Mouse (Mus musculus): ENCODE measurements around the gene Pard3.
A peak's percentile ranks its signal among the peaks of the same experiment; 100 is the strongest.

The Pard3 gene

GRCm38 (mm10) chr8:127438625-127439391, 375.1 kb downstream of the Pard3 start:
- DNase-seq (ENCODE audit: low spot score) = peak; percentile 74

- DNase-seq (ENCODE audit: low spot score) = peak; percentile 60
Measured at GRCm38 (mm10) chr8:127439392-127440160, 375.9 kb downstream of the Pard3 start.

- no peak for DNase-seq (ENCODE audit: low spot score)
Measured at GRCm38 (mm10) chr8:127440161-127440833, 376.6 kb downstream of the Pard3 start.

DNA sequence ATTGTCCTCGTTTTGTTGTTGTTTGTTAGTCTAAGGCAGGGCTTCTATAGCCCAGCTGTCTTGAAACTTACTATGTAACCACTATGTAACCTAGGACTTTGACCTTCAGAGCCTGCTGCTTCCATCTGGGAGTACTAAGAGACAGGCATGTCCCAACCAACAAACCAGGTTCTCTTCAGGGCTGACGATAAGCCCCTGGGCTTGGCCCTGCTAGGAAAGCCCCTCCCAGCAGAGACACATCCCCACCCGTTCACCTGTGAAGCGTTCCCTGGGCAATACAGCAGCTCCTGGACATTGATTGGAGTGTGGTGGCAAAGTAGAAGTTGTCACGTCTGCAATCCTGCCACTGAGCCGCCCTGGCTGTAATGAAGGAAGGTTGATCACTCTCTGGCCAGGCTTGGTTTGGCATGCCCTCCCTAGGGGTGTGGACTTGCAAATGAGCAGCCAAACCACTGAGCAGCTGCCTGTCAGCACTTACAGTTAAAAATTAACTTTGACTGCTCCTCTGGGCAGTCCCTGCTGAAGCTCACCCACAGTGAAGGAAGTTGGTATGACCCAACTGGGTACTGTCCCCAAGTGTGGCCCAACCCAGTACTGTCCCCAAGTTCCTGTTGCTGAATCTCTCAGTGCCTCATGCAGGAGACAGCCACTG, 377.3 kb downstream of the Pard3 start:
- DNase-seq (ENCODE audit: low spot score) = no peak

- DNase-seq (ENCODE audit: low spot score) = no peak
Measured at GRCm38 (mm10) chr8:127447401-127447800, 383.7 kb downstream of the Pard3 start.

DNA sequence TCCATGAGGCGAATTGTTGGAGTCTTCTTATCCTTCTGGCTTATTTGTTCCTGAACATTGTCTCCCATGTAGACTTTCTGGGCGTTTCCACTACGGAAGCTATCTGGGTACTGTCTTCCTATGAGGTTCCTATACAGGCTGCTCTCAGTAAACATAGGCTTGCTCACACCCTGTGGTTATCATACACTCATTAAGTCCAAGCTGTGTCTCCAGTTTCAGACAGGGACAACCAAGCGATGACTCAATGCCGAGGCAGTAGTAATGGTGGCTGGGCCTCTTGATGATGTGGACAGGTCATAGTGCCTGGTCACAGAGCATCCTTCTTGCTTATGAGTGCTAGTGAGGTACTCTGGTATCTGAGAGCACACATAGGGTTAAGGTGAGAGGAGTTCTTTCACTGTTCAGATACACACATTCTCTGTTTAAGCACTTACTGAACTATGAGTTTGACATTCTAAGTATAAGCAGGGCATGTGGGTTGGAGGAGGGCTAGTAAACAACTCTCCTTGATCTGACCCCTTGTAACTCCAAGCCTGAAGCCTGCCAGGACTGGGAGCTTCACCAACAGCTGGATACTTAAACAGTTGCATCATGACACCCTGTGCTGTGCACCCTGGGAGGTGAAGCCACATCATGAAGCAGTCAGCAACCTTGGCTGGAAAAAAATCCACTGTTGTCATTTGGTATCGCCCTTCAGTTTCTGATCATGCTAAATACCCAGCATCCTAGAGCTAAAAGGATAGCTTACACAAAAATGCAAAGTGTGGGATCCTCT, 385.6 kb downstream of the Pard3 start:
- no peak for DNase-seq (ENCODE audit: low spot score)

GRCm38 (mm10) chr8:127450954-127451668, 387.4 kb downstream of the Pard3 start:
- no peak for DNase-seq (ENCODE audit: low spot score)

GRCm38 (mm10) chr8:127452364-127452763, 388.7 kb downstream of the Pard3 start:
- DNase-seq (ENCODE audit: low spot score) = no peak

DNA sequence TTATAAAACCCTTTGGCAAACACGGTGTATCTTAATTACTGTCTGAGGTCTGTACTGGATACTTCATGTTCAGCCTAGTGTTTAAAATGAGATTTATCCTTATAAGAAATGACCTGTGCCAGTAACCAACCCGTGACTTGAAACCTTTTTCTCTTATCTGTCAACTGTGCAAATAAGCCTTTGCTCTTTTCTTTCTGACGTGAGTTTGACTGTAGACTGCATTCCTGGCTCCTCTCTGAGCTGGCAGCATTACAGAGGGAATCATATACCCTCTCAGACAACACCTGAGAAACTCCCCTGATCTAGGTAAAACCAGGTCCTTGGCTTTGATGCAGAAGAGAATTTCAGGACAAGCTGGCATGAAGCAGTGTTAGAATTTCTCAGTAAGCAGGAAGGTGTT, 394.2 kb downstream of the Pard3 start:
- no peak for DNase-seq (ENCODE audit: low spot score)

DNA sequence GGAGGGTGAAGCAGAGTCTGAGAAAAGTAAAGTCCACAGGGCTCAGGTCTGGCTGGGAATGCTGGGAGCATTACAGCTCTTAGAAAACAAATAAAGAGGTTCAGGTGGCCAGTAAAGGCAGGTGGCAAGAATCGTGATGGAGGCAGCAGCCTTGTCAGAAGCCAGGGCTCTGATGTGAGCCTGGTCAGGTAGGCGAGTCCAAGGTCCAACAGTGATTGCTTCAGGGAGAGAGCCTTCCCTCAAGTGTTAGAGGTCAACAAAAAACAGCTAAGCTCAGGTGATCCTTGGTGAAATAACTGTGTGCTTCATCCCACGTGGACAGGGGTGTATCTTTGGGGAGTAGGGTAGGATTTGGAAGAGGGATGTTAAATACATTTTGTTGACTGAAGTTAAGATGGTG, 397.5 kb downstream of the Pard3 start:
- DNase-seq (ENCODE audit: low spot score) = no peak

GRCm38 (mm10) chr8:127462378-127462935, 398.8 kb downstream of the Pard3 start:
- DNase-seq (ENCODE audit: low spot score) = no peak

DNA sequence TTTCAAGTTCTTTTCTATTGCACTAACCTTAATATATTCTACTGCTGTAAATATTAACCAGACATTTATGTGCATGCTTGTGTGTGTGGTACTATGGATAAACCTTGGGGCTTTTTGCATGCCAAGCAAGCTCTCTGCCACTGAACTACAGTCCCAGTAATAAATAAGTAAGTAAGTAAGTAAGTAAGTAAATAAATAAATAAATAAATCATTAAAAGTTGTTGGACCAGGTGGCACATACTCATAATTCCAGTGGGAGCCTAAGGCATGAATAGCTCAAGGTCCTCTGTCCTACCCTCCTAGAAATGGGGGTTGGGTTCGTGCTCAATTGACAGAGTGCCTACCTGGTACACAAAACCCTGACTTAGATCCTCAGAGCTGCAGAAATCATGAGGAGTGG, 400.6 kb downstream of the Pard3 start:
- DNase-seq (ENCODE audit: low spot score) = no peak

DNA sequence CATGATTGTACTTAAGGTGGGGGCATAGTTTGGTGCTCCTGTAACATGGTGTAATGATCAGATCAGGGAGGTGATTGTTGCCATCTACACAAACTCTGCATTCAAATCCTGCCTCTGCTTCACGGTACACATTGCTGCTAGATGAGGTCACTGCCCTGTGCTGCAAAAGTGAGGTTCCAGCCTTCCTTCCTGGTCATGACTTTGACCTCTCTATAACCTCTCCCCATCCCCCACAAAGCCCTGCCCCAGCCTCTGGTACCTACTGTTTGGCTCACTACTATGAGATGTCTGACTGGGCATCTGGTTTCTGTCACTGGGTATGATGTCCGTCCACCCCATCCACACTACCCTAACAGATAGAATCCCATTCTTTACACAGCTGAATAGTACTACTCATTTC, 408.5 kb downstream of the Pard3 start:
- no peak for DNase-seq (ENCODE audit: low spot score)

GRCm38 (mm10) chr8:127480003-127480402, 416.3 kb downstream of the Pard3 start:
- peak; percentile 62 for DNase-seq (ENCODE audit: low spot score)

DNA sequence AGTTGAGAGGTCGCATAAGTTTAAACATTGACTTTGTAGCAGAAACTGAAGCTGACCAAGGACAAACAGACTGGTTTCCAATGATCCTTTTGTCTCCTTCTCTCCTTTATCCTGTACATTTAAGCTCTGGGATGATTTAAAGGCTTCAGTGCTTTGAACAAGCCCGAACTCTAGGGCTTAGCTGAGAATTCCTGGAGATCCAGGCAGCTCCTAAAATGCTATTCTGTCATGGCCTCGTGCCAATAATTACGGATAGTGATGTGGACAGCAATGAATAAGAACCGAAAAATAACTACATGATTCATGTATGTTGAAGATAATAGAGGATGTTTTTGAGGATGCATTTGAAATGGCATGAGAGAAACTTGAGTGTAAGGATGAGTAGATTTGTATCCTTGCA, 421.9 kb downstream of the Pard3 start:
- DNase-seq (ENCODE audit: low spot score) = no peak

DNA sequence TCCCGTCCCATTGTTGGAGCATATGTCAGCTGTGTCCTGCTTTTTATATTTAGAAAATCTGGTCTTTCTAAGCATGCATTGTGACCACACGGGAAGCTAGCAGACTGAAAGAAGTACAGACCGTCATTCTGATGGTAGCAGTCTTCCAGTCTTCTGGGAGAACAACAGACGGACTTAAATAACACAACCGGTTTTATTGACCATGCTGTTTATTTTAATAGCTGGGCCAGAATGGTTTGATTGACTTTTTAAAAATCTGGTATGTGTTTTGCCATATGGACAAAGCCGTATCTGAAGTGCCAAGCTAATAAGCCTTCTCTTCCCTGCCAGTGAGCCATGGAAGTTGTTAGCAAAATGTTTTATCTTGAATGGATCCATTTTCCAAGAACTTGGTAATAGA, 428.3 kb downstream of the Pard3 start:
- no peak for DNase-seq (ENCODE audit: low spot score)

GRCm38 (mm10) chr8:127495226-127495780, 431.6 kb downstream of the Pard3 start:
- DNase-seq (ENCODE audit: low spot score) = no peak

GRCm38 (mm10) chr8:127498997-127499719, 435.5 kb downstream of the Pard3 start:
- no peak for DNase-seq (ENCODE audit: low spot score)

- no peak for DNase-seq (ENCODE audit: low spot score)
Measured at GRCm38 (mm10) chr8:127499720-127500114, 436.0 kb downstream of the Pard3 start.

GRCm38 (mm10) chr8:127500206-127500605, 436.5 kb downstream of the Pard3 start:
- no peak for DNase-seq (ENCODE audit: low spot score)

Data from layer of hippocampus, adult 11-12 months (tissue).